Mouse (Mus musculus) liver, adult 2 months (tissue): ENCODE results near the gene Mbtps1. TPM values are rescaled to one million over a fixed set of nuclear protein-coding genes. Genes with fewer than 3 reads are reported as not detected.

Experiments
- DNase-seq: peaks from one replicate; pipeline ENCODE4 v3.0.0-alpha.2; 2011; ENCODE audit warnings: low read depth, low spot score; ENCODE audit errors: extremely low read depth
- H3K27ac ChIP-seq: fragments of 200-500 bp; replicated peaks from 2 replicates; pipeline ENCODE4 v1.5.1; 2012; ENCODE audit warnings: low read depth, mild to moderate bottlenecking, control low read depth, inconsistent platforms, low read length; ENCODE audit not compliant: insufficient read depth
- H3K27me3 ChIP-seq: fragments of 200-500 bp; 2 replicates; pipeline ENCODE4 v1.6.1; 2012; ENCODE audit warnings: mild to moderate bottlenecking, moderate library complexity, low read length, inconsistent platforms; ENCODE audit not compliant: control insufficient read depth, insufficient read depth
- H3K36me3 ChIP-seq: fragments of 200-500 bp; 2 replicates; pipeline ENCODE4 v1.6.1; 2012; ENCODE audit warnings: low read length, inconsistent platforms; ENCODE audit not compliant: control insufficient read depth, insufficient read depth
- H3K4me1 ChIP-seq: fragments of 200-500 bp; 2 replicates; pipeline ENCODE4 v1.6.1; 2011; ENCODE audit warnings: low read length; ENCODE audit not compliant: control insufficient read depth, insufficient read depth
- H3K4me3 ChIP-seq: fragments of 200-500 bp; 2 replicates; pipeline ENCODE4 v1.5.1; 2011; ENCODE audit warnings: low read depth, mild to moderate bottlenecking, control low read depth, low read length, moderate library complexity; ENCODE audit not compliant: insufficient read depth
- H3K79me2 ChIP-seq: fragments of 200-500 bp; 2 replicates; pipeline ENCODE4 v1.6.1; 2012; ENCODE audit warnings: inconsistent platforms, mild to moderate bottlenecking, low read length, moderate library complexity; ENCODE audit not compliant: control insufficient read depth, insufficient read depth
- H3K9ac ChIP-seq: fragments of 200-500 bp; 2 replicates; pipeline ENCODE4 v1.6.1; 2012; ENCODE audit warnings: low read depth, mild to moderate bottlenecking, control low read depth, inconsistent platforms, low read length
- CTCF ChIP-seq: fragments of 200-500 bp; IDR thresholded peaks from 2 replicates; pipeline ENCODE4 v1.5.1; 2011; ENCODE audit warnings: low read depth, low read length, control low read depth
- POLR2A ChIP-seq: fragments of 200-500 bp; IDR thresholded peaks from 2 replicates; pipeline ENCODE4 v1.6.1; 2011; ENCODE audit warnings: low read length, control low read depth; ENCODE audit not compliant: insufficient read depth; ENCODE audit errors: extremely low read depth
- WGBS: fragments of 180-500 bp; shearing (Covaris S2); methylation state at CpG from one replicate; pipeline ENCODE4 v1.1.7; 2018; 5-methylcytosine and 5-hydroxymethylcytosine counted together
- polyA plus RNA-seq: library from polyadenylated mRNA; depleted of rRNA; stranded (reverse); fragments of >200 nt; gene quantifications from 2 replicates; pipeline ENCODE4 v1.2.3, GENCODE M21; 2012
- total RNA-seq: library from RNA; depleted of rRNA; stranded (reverse); fragments of >200 nt; gene quantifications from 2 replicates; pipeline ENCODE4 v1.2.3, GENCODE M21; 2014

The Mbtps1 gene
- total and polyA plus RNA-seq, 2 experiments = 30.4 to 31.9 TPM

DNA sequence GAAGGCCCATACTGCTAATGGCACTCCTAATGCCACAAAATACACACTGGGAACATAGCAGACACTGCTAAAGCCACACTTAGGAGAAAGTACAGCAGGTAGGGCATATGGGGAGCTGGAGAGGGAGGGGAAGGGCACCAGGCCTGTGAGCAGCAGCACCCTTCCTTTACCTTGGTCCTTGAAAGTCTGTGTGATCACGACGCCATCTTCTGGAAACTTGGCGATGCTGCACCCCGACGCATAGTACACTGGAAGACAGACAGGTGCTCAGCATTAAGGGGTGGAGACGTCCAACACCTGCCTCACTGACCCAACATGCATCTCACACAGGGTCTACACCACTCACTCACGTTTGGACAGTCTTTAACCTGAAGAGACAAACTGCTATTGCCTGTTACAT, 38.4 kb downstream of the Mbtps1 start:
- Histone ChIP-seq H3K27me3 (no peaks in the 10 kb centered on the region), H3K9ac (no peak overlapping the region), H3K4me1 (no peaks in the 10 kb centered on the region), H3K27ac (no peak overlapping the region), H3K79me2 (no peaks in the 10 kb centered on the region), H3K4me3 (no peak overlapping the region), H3K36me3 (peaks cover 58% of the 10 kb centered on the region)
- no peak for DNase-seq
- WGBS = 87% methylated on average over 7 of the region's 7 CpGs
- TF ChIP-seq POLR2A = no peak
- peak; percentile 33 for TF ChIP-seq CTCF

GRCm38 (mm10) chr8:119516674-119517073, 41.9 kb downstream of the Mbtps1 start:
- Histone ChIP-seq H3K36me3 (peaks cover 55% of the 10 kb centered on the region), H3K79me2 (no peaks in the 10 kb centered on the region), H3K4me1 (no peaks in the 10 kb centered on the region), H3K9ac (no peak overlapping the region), H3K27me3 (no peaks in the 10 kb centered on the region), H3K4me3 (no peak overlapping the region), H3K27ac (no peak overlapping the region)
- no peak for DNase-seq
- TF ChIP-seq CTCF = no peak
- TF ChIP-seq POLR2A = no peak
- 82% methylated on average over 5 of the region's 5 CpGs for WGBS

DNA sequence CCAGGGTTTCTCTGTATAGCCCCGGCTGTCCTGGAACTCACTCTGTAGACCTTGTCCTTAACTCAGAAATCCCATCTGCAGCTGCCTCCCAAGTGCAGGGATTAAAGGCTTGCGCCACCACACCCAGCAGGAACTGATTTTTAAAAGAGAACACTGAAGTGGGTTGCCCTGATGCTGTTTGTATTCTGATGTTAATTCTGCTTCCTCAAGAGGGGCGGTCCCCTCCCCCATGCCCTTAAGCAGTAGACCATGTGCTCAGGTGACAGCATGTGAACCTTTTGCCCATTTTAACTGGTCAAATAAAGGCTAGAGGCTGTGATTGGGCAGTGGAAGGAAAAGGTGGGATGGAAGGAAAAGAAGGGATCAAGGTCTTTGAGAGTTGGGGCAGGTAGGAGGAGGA, 42.8 kb downstream of the Mbtps1 start:
- H3K4me3 ChIP-seq = no peak overlapping the region
- no peak for TF ChIP-seq POLR2A
- TF ChIP-seq CTCF = no peak
- no peak overlapping the region for H3K9ac ChIP-seq
- no peaks in the 10 kb centered on the region for H3K4me1 ChIP-seq
- no peaks in the 10 kb centered on the region for H3K79me2 ChIP-seq
- no peaks in the 10 kb centered on the region for H3K27me3 ChIP-seq
- peaks cover 47% of the 10 kb centered on the region for H3K36me3 ChIP-seq
- WGBS = 94% methylated on average over 3 of the region's 3 CpGs
- DNase-seq = no peak
- H3K27ac ChIP-seq = no peak overlapping the region

GRCm38 (mm10) chr8:119514940-119515339, 43.6 kb downstream of the Mbtps1 start:
- Histone ChIP-seq H3K27me3 (no peaks in the 10 kb centered on the region), H3K4me1 (no peaks in the 10 kb centered on the region), H3K79me2 (no peaks in the 10 kb centered on the region), H3K36me3 (peaks cover 39% of the 10 kb centered on the region), H3K27ac (no peak overlapping the region), H3K4me3 (no peak overlapping the region), H3K9ac (no peak overlapping the region)
- TF ChIP-seq CTCF (no peak), POLR2A (no peak)
- 91% methylated on average over 3 of the region's 3 CpGs for WGBS
- DNase-seq = no peak

DNA sequence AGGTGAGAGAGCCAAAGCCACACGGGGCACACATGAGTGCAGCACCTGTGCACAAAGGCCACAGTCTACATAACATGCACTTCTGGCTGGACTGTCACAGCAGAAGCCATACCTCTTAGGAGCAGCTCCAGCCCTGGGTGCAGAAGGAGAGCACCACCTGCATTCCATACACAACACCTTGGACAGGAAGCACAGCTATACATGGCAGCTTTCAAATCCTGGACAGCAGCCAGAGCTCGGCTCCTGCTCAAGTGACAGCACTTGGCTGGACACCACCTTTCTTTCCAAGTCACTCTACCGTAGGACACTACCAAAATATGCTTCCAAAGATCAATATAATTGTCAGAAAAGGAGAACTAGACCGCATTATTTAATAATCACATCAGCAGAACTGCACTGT, 45.1 kb downstream of the Mbtps1 start:
- Histone ChIP-seq H3K4me3 (no peak overlapping the region), H3K79me2 (no peaks in the 10 kb centered on the region), H3K27me3 (no peaks in the 10 kb centered on the region), H3K36me3 (peaks cover 31% of the 10 kb centered on the region), H3K27ac (no peak overlapping the region), H3K4me1 (no peaks in the 10 kb centered on the region), H3K9ac (no peak overlapping the region)
- TF ChIP-seq POLR2A (no peak), CTCF (no peak)
- no peak for DNase-seq
- 69% methylated on average over 4 of the region's 4 CpGs for WGBS

- DNase-seq = no peak
- Histone ChIP-seq H3K27me3 (no peaks in the 10 kb centered on the region), H3K4me1 (no peaks in the 10 kb centered on the region), H3K4me3 (no peak overlapping the region), H3K79me2 (no peaks in the 10 kb centered on the region), H3K36me3 (peaks cover 29% of the 10 kb centered on the region), H3K27ac (no peak overlapping the region), H3K9ac (no peak overlapping the region)
- 94% methylated on average over 7 of the region's 7 CpGs for WGBS
- TF ChIP-seq CTCF = no peak
- TF ChIP-seq POLR2A = no peak
Measured at GRCm38 (mm10) chr8:119511722-119512121, 46.8 kb downstream of the Mbtps1 start.
